Mouse (Mus musculus): ENCODE results near the gene 4930579F01Rik.
"Not testable (repeated sequence)": the region's sequence is repeated elsewhere in the genome, so short reads cannot be mapped to it uniquely, and the experiment has no call there.

DNA sequence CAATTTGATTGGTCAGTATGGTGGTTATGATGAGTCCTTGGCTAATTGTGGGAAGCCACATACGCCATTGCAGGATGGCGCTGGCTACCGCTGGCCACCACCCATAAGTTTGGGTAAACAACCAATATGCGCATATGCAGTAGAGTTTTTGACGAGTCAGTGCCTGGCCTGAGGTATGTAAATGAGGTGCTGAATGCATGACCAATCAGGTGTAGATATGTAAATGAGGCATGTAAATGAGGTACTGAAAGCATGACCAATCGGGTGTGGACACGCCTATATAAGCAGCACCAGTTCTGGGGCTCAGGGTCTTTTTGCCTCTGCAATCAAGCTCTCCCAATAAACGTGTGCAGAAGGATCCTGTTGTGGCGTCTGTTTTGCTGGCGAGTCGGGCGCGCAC is 55.5 kb downstream of the 4930579F01Rik start:
- TF ChIP-seq CTCF (IDR thresholded peaks at IDR 0.05; ENCODE audit: borderline replicate concordance, control insufficient read depth, extremely low read depth, insufficient read depth, low read length, poor library complexity); POLR2A (IDR thresholded peaks at IDR 0.05; ENCODE audit: control insufficient read depth, extremely low read depth, insufficient read depth, low read length, poor library complexity): not testable (repeated sequence)

All from thymus, adult 2 months (tissue).